Mouse (Mus musculus) monocyte, adult 2 months (primary cell): ENCODE results near the gene Hist1h3g.
"Not testable (repeated sequence)": the region's sequence is repeated elsewhere in the genome, so short reads cannot be mapped to it uniquely, and the experiment has no call there.

Experiments used
- DNase-seq, 2 experiments: peaks; one replicate each; pipeline ENCODE4 v3.0.0; 2022; ENCODE audit warnings: low spot score in 2 of 2, low read depth in 1 of 2

Gene Hist1h3g

DNA sequence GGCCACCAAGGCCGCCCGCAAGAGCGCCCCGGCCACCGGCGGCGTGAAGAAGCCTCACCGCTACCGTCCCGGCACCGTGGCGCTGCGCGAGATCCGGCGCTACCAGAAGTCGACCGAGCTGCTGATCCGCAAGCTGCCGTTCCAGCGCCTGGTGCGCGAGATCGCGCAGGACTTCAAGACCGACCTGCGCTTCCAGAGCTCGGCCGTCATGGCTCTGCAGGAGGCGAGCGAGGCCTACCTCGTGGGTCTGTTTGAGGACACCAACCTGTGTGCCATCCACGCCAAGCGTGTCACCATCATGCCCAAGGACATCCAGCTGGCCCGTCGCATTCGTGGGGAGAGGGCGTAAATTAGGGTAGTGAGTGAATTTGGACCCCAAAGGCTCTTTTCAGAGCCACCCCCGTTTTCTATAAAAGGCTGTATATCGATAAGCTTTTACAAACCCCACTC is 40.7 kb downstream of the Hist1h3g start:
- not testable (repeated sequence) for DNase-seq

GRCm38 (mm10) chr13:23576351-23576881 is 41.2 kb downstream of the Hist1h3g start:
- no peak for DNase-seq

DNA sequence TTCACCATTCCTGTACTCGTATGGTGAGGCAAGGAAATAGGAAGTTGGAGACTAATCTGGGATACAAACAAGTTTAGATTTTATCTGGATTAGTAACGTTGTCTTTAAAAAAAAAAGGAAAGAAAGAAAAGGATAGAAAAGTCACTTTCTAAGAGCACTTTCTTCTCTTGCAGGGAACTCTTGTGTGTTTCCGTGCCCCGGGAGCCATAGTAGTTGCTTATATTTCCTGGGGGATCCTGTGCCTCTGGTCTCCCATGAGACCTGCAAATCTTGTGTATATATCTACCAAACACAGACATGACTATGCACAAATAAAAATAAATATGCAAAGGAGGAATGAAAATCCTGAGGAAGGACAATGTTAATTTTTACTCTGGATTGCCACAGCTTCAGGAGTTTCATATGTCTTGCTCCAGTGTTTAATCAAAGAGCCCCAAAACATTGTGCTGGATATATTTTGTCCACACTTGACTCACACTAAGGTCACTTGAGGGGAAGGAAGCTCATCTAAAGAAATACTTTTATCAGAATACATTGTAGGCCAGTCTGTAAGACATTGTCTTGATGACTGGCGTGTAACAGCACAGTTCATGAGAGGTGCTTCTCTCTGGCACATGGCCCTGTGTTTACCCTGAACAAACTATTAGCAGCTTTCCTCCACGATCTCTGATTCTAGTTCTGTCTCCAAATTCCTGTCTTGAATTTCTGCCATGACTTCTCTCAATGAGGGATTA is 41.9 kb downstream of the Hist1h3g start:
- no peak for DNase-seq

GRCm38 (mm10) chr13:23577835-23578234 is 42.6 kb downstream of the Hist1h3g start:
- DNase-seq: no peak

DNA sequence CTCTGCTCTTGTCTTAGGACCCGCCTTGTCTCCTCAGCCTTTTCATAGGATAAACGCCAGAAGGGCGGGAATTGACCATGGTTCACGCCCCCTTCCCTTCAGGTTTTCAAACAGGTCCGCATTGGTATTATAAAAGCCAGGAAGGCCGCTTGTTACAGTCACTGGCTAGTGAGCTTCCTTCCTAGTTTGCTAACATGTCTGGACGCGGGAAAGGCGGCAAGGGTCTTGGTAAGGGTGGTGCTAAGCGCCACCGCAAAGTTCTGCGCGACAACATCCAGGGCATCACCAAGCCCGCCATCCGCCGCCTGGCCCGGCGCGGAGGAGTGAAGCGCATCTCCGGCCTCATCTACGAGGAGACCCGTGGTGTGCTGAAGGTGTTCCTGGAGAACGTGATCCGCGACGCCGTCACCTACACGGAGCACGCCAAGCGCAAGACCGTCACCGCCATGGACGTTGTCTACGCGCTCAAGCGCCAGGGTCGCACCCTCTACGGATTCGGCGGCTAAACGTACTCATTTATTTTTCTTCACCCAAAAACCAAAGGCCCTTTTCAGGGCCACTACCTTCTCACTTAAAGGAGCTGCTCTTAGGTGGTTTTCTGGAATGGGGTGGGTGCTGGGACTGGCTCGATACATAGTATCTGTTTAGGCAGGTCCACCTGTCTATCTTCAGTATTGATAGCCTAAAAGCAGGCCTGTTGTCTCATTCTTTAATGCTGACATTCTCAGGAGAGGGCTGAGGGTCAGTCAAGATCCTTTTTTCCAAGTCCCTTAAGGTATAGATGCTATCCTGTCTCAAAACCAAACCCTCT is 46.4 kb downstream of the Hist1h3g start, which contains the start of gene Hist1h4d:
Gene Hist1h4d (plus strand): TSS at position 191 of the 811 bp plus-strand sequence.
- peak; percentile 87 to 93 for DNase-seq

GRCm38 (mm10) chr13:23582219-23583056 is 47.2 kb downstream of the Hist1h3g start:
- DNase-seq: no peak

GRCm38 (mm10) chr13:23583387-23584068 is 48.3 kb downstream of the Hist1h3g start:
- no peak for DNase-seq

- DNase-seq: no peak
Observed at GRCm38 (mm10) chr13:23584331-23584730, 49.1 kb downstream of the Hist1h3g start.

DNA sequence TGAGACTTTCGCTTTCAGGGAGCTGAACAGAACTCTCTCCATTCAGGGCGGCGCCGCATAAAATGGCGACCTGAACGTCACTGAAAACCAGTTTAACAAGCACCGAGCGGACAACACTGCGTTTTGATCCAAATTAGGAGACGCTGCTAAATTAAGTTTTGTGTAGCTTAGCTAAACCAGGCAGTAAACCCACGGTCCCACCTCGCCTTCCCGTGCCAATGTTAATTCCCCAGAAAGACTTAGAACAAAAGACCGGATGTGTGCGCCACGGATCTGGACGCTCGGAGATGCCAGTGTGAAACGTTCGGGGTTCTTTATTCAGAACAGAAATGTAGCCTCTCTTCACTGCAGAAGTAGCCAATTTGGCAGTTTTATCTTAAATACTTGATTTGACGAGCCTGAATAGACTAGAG is 49.8 kb downstream of the Hist1h3g start:
- DNase-seq: peak in 1 of 2 experiments; percentile 69
